Mouse (Mus musculus): ENCODE data around the gene Bbx. TPM values are rescaled to one million over a fixed set of nuclear protein-coding genes. Genes with fewer than 3 reads are reported as not detected.
A peak's percentile ranks its signal among the peaks of the same experiment; 100 is the strongest.

The Bbx gene
- total and polyA plus RNA-seq, 3 experiments, result 20.6 to 26.2 (median 21.6) TPM

GRCm38 (mm10) chr16:50293502-50294228 is 138.5 kb downstream of the Bbx start:
- H3K4me2 ChIP-seq (ENCODE audit: insufficient read depth, low read depth, poor library complexity, severe bottlenecking), result no peak overlapping the region
- H3K27me3 ChIP-seq (replicated peaks), result no peaks in the 10 kb centered on the region
- H3K9ac ChIP-seq (ENCODE audit: insufficient read depth, low read depth), result no peak overlapping the region
- dilution Hi-C loops (cut with MboI; ENCODE audit: extremely low pct_ligation_motif_present, extremely low pct_unique_long_range_greater_than_20kb, low sequenced_read_pairs), result no loop called here
- in situ Hi-C loops (cut with MboI; ENCODE audit: low pct_ligation_motif_present, low pct_unique_long_range_greater_than_20kb, low sequenced_read_pairs), result no loop called here
- H3K4me3 ChIP-seq (replicated peaks in 1 of 3; ENCODE audit: low read depth in 2 of 3, low read length in 2 of 3, poor library complexity in 1 of 3), result no peak overlapping the region
- H3K9me3 ChIP-seq (replicated peaks; ENCODE audit: low read length), result no peaks in the 10 kb centered on the region
- H3K27ac ChIP-seq (ENCODE audit: insufficient read depth, low read depth), result no peak overlapping the region
- H3K79me2 ChIP-seq (replicated peaks; ENCODE audit: control insufficient read depth, extremely low read depth, insufficient read depth, poor library complexity, severe bottlenecking), result no peaks in the 10 kb centered on the region
- TF ChIP-seq CTCF (conservative IDR thresholded peaks at IDR 0.05 in 1 of 2, IDR thresholded peaks at IDR 0.05 in 1 of 2; ENCODE audit: low read depth in 2 of 2, low read length in 2 of 2) (peak; percentile 25 to 65; a peak in 3 of 4 replicates), SMC3 (IDR thresholded peaks at IDR 0.05; ENCODE audit: low read depth, low read length) (peak; percentile 51; the same call in 1 of the 2 replicates), RCOR1 (conservative IDR thresholded peaks at IDR 0.05; ENCODE audit: low read depth, low read length) (no peak), POLR2AphosphoS2 (IDR thresholded peaks at IDR 0.05; ENCODE audit: low read depth, low read length) (no peak), ZNF384 (IDR thresholded peaks at IDR 0.05; ENCODE audit: low read depth, low read length) (no peak), RAD21 (IDR thresholded peaks at IDR 0.05; ENCODE audit: low read depth, low read length) (peak; percentile 37)
- peaks cover 0 to 26% of the 10 kb centered on the region in 2 experiments; a peak in 2 of 4 replicates for H3K4me1 ChIP-seq (ENCODE audit: control insufficient read depth in 1 of 2, insufficient read depth in 2 of 2)
- peaks cover 0 to 10% of the 10 kb centered on the region in 2 experiments for H3K36me3 ChIP-seq (replicated peaks in 1 of 2; ENCODE audit: control insufficient read depth in 1 of 2, insufficient read depth in 1 of 2, low read length in 1 of 2)
- DNase-seq (ENCODE audit: extremely low read depth), result no peak

- Histone ChIP-seq H3K79me2 (replicated peaks; ENCODE audit: control insufficient read depth, extremely low read depth, insufficient read depth, poor library complexity, severe bottlenecking) (no peaks in the 10 kb centered on the region), H3K9ac (ENCODE audit: insufficient read depth, low read depth) (no peak overlapping the region), H3K4me1 (ENCODE audit: control insufficient read depth in 1 of 2, insufficient read depth in 2 of 2) (peaks cover 0 to 19% of the 10 kb centered on the region in 2 experiments; a peak in 1 of 4 replicates), H3K27me3 (replicated peaks) (no peaks in the 10 kb centered on the region), H3K9me3 (replicated peaks; ENCODE audit: low read length) (no peaks in the 10 kb centered on the region), H3K27ac (ENCODE audit: insufficient read depth, low read depth) (no peak overlapping the region), H3K4me3 (replicated peaks in 1 of 3; ENCODE audit: low read depth in 2 of 3, low read length in 2 of 3, poor library complexity in 1 of 3) (no peak overlapping the region), H3K36me3 (replicated peaks in 1 of 2; ENCODE audit: control insufficient read depth in 1 of 2, insufficient read depth in 1 of 2, low read length in 1 of 2) (peaks cover 0 to 10% of the 10 kb centered on the region in 2 experiments), H3K4me2 (ENCODE audit: insufficient read depth, low read depth, poor library complexity, severe bottlenecking) (no peak overlapping the region)
- TF ChIP-seq HCFC1 (IDR thresholded peaks at IDR 0.05; ENCODE audit: low read depth, low read length), result no peak
- TF ChIP-seq POLR2AphosphoS2 (IDR thresholded peaks at IDR 0.05; ENCODE audit: low read depth, low read length), result no peak
- TF ChIP-seq MAZ (IDR thresholded peaks at IDR 0.05; ENCODE audit: low read depth, low read length), result no peak
- in situ Hi-C loops (cut with MboI; ENCODE audit: low pct_ligation_motif_present, low pct_unique_long_range_greater_than_20kb, low sequenced_read_pairs) (no loop called here), dilution Hi-C loops (cut with MboI; ENCODE audit: extremely low pct_ligation_motif_present, extremely low pct_unique_long_range_greater_than_20kb, low sequenced_read_pairs) (no loop called here)
- no peak for DNase-seq (ENCODE audit: extremely low read depth)
Observed at GRCm38 (mm10) chr16:50292834-50293233, 139.4 kb downstream of the Bbx start.

- Histone ChIP-seq H3K4me1 (ENCODE audit: control insufficient read depth in 1 of 2, insufficient read depth in 2 of 2) (peaks cover 0 to 16% of the 10 kb centered on the region in 2 experiments; a peak in 1 of 4 replicates), H3K36me3 (replicated peaks in 1 of 2; ENCODE audit: control insufficient read depth in 1 of 2, insufficient read depth in 1 of 2, low read length in 1 of 2) (peaks cover 0 to 14% of the 10 kb centered on the region in 2 experiments), H3K27me3 (replicated peaks) (no peaks in the 10 kb centered on the region), H3K4me2 (ENCODE audit: insufficient read depth, low read depth, poor library complexity, severe bottlenecking) (no peak overlapping the region), H3K9me3 (replicated peaks; ENCODE audit: low read length) (no peaks in the 10 kb centered on the region), H3K79me2 (replicated peaks; ENCODE audit: control insufficient read depth, extremely low read depth, insufficient read depth, poor library complexity, severe bottlenecking) (no peaks in the 10 kb centered on the region), H3K27ac (ENCODE audit: insufficient read depth, low read depth) (no peak overlapping the region), H3K9ac (ENCODE audit: insufficient read depth, low read depth) (no peak overlapping the region), H3K4me3 (replicated peaks in 1 of 3; ENCODE audit: low read depth in 2 of 3, low read length in 2 of 3, poor library complexity in 1 of 3) (no peak overlapping the region)
- peak; percentile 54 for DNase-seq (ENCODE audit: extremely low read depth)
- dilution Hi-C loops (cut with MboI; ENCODE audit: extremely low pct_ligation_motif_present, extremely low pct_unique_long_range_greater_than_20kb, low sequenced_read_pairs) (no loop called here), in situ Hi-C loops (cut with MboI; ENCODE audit: low pct_ligation_motif_present, low pct_unique_long_range_greater_than_20kb, low sequenced_read_pairs) (no loop called here)
- no peak for TF ChIP-seq CHD1 (IDR thresholded peaks at IDR 0.05; ENCODE audit: low read depth, low read length)
- no peak for TF ChIP-seq ZNF384 (IDR thresholded peaks at IDR 0.05; ENCODE audit: low read depth, low read length)
- TF ChIP-seq IRF4 (IDR thresholded peaks at IDR 0.05; ENCODE audit: low read depth, low read length), result peak; percentile 19; the same call in 1 of the 2 replicates
- no peak for TF ChIP-seq USF1 (IDR thresholded peaks at IDR 0.05; ENCODE audit: low read depth, low read length)
- TF ChIP-seq SMC3 (IDR thresholded peaks at IDR 0.05; ENCODE audit: low read depth, low read length), result no peak
- no peak for TF ChIP-seq MAZ (IDR thresholded peaks at IDR 0.05; ENCODE audit: low read depth, low read length)
Observed at GRCm38 (mm10) chr16:50289764-50290163, 142.4 kb downstream of the Bbx start.
